Mouse (Mus musculus): ENCODE data around the gene Copa.

Copa gene

DNA sequence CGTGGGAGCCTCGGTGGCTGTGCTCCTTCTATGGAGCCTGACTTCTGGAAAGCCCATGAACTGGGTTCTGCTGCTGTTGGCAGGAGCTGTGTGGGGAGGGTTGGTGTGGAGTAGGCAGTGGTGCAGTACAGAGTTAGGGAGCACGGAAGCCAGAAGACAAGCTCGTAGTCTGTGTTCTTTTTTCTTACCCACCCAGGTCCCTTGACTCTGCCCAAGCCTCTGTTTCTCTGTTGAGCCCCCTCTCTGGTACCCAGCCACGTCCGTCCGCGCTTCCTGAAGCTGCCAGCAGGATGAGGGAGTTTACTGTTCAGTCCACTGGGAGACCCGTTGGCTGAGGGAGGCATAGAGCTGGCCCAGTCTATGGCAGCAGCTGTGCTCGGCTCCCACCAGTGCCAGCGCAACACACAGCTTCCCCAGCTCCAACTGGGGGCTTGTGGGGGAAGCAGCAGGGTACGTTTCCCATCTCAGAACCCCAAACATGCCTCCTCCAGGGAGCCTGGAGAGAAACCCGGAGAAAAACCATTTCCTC lies 17.7 kb upstream of the Copa start:
- H3K9me3 ChIP-seq (ENCODE audit: low read length): no peaks in the 10 kb centered on the region
- H3K4me3 ChIP-seq (replicated peaks; ENCODE audit: low read length): no peak overlapping the region
- peaks cover 52% of the 10 kb centered on the region for H3K4me1 ChIP-seq (replicated peaks; ENCODE audit: low read depth, low read length)
- TF ChIP-seq POU5F1 (IDR thresholded peaks at IDR 0.05; ENCODE audit: borderline replicate concordance, low read length): no peak
- no peak; the same call in 1 of the 2 replicates for TF ChIP-seq CTCF (conservative IDR thresholded peaks at IDR 0.05; ENCODE audit: low read length)
- TF ChIP-seq NANOG (IDR thresholded peaks at IDR 0.05; ENCODE audit: borderline replicate concordance, low read length): no peak
- peaks cover 55% of the 10 kb centered on the region for H3K36me3 ChIP-seq (ENCODE audit: insufficient read depth, low read length)
- H3K27me3 ChIP-seq (ENCODE audit: insufficient read depth, low read length): peaks cover 7% of the 10 kb centered on the region; the same call in 1 of the 2 replicates

DNA sequence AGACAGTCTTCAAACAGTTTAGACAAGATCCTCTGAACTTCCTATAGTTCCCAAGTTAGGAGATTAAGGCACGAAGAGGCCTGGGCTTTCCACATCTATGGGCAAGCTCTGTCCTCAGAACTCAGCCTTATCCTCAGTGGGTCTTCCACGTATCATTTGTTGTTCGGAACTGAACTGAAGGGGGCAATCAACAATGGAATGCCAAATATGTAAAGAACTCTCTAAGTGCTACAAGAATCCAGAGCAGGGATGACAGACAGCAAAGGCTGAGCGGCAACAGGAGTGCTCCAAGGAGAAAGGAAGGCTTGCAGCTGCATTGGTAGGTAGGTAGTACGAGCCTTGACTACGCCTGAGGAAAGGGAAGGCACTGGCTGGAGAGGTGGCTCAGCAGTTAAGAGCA lies 12.1 kb upstream of the Copa start:
- H3K4me1 ChIP-seq (replicated peaks; ENCODE audit: low read depth, low read length): peaks cover 29% of the 10 kb centered on the region

DNA sequence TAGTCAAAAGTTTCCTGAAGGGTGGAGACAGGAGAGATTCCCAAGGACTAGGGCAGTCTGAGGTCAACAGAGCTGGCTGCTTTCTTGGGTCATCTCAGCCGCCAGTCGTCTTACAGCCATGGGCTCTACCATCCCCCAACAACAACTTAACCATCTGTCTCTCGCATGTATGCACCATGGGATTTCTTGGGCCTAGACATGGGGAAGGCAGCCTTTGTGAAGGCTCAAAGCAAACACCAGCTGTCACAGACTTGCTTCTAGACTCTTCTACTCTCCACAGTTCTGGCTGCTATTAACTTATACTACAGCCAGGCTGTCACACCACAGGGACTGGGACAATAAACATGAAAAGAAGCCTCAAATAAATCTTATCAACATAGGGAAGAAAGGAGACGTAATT lies 10.8 kb upstream of the Copa start:
- Histone ChIP-seq H3K27me3 (ENCODE audit: insufficient read depth, low read length) (no peaks in the 10 kb centered on the region), H3K4me1 (replicated peaks; ENCODE audit: low read depth, low read length) (peaks cover 16% of the 10 kb centered on the region), H3K9me3 (ENCODE audit: low read length) (no peaks in the 10 kb centered on the region), H3K4me3 (replicated peaks; ENCODE audit: low read length) (no peak overlapping the region), H3K36me3 (ENCODE audit: insufficient read depth, low read length) (peaks cover 100% of the 10 kb centered on the region)
- TF ChIP-seq NANOG (IDR thresholded peaks at IDR 0.05; ENCODE audit: borderline replicate concordance, low read length) (no peak), CTCF (conservative IDR thresholded peaks at IDR 0.05; ENCODE audit: low read length) (no peak), POU5F1 (IDR thresholded peaks at IDR 0.05; ENCODE audit: borderline replicate concordance, low read length) (no peak)

More for the DNA sequence above, 12.1 kb upstream of the Copa start:
- H3K36me3 ChIP-seq (ENCODE audit: insufficient read depth, low read length): peaks cover 98% of the 10 kb centered on the region
- no peak overlapping the region for H3K4me3 ChIP-seq (replicated peaks; ENCODE audit: low read length)
- no peak for TF ChIP-seq POU5F1 (IDR thresholded peaks at IDR 0.05; ENCODE audit: borderline replicate concordance, low read length)
- peak; percentile 52 for TF ChIP-seq NANOG (IDR thresholded peaks at IDR 0.05; ENCODE audit: borderline replicate concordance, low read length)
- no peak for TF ChIP-seq CTCF (conservative IDR thresholded peaks at IDR 0.05; ENCODE audit: low read length)
- H3K9me3 ChIP-seq (ENCODE audit: low read length): no peaks in the 10 kb centered on the region
- no peaks in the 10 kb centered on the region for H3K27me3 ChIP-seq (ENCODE audit: insufficient read depth, low read length)

DNA sequence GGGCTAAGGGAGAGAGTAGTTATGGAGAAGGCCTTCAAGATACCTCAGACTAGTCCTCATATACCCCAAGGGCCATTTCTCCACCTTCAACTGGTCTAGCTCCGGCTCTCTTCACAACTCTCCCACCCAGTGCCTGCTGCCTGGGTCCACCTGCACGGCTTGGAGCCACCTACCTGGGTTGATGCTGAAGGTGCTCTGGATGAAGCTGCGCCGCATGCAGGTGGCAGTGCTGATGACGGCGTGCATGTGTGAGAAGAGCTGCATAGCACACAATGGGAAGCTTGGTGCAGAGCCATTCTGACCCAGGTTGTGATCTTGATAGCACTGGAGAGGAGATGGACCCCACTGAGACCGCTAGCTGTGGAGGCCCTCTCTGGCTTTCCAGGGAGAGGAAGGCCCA lies 9.7 kb upstream of the Copa start:
- Histone ChIP-seq H3K9me3 (ENCODE audit: low read length) (no peaks in the 10 kb centered on the region), H3K36me3 (ENCODE audit: insufficient read depth, low read length) (peaks cover 90% of the 10 kb centered on the region), H3K4me1 (replicated peaks; ENCODE audit: low read depth, low read length) (peaks cover 15% of the 10 kb centered on the region; the same call in 1 of the 2 replicates), H3K4me3 (replicated peaks; ENCODE audit: low read length) (no peak overlapping the region), H3K27me3 (ENCODE audit: insufficient read depth, low read length) (no peaks in the 10 kb centered on the region)
- TF ChIP-seq CTCF (conservative IDR thresholded peaks at IDR 0.05; ENCODE audit: low read length) (no peak), POU5F1 (IDR thresholded peaks at IDR 0.05; ENCODE audit: borderline replicate concordance, low read length) (no peak), NANOG (IDR thresholded peaks at IDR 0.05; ENCODE audit: borderline replicate concordance, low read length) (no peak)

DNA sequence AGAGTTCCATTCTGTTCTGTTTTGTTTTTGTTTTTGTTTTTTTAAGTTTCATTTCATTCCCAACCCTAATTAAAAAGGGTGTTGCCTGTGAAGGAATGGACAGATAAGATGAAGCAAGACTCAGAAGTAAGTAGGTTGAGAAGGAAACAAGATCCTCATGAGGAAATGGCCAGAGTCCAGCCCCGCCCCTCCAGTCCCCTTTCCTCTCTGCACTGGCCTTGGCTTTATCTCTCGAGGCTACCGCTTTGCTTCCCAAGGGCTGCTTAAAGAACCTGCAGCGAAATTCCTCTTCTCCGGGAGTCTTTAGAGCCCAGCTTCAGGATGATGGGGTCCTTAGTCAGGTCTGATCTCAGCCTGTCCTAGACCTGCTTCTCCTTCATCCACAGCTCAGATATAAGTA lies 4.3 kb upstream of the Copa start:
- Histone ChIP-seq H3K36me3 (ENCODE audit: insufficient read depth, low read length) (peaks cover 65% of the 10 kb centered on the region), H3K27me3 (ENCODE audit: insufficient read depth, low read length) (no peaks in the 10 kb centered on the region), H3K9me3 (ENCODE audit: low read length) (no peaks in the 10 kb centered on the region), H3K4me1 (replicated peaks; ENCODE audit: low read depth, low read length) (peaks cover 4% of the 10 kb centered on the region), H3K4me3 (replicated peaks; ENCODE audit: low read length) (no peak overlapping the region)
- TF ChIP-seq POU5F1 (IDR thresholded peaks at IDR 0.05; ENCODE audit: borderline replicate concordance, low read length) (no peak), CTCF (conservative IDR thresholded peaks at IDR 0.05; ENCODE audit: low read length) (no peak), NANOG (IDR thresholded peaks at IDR 0.05; ENCODE audit: borderline replicate concordance, low read length) (no peak)

DNA sequence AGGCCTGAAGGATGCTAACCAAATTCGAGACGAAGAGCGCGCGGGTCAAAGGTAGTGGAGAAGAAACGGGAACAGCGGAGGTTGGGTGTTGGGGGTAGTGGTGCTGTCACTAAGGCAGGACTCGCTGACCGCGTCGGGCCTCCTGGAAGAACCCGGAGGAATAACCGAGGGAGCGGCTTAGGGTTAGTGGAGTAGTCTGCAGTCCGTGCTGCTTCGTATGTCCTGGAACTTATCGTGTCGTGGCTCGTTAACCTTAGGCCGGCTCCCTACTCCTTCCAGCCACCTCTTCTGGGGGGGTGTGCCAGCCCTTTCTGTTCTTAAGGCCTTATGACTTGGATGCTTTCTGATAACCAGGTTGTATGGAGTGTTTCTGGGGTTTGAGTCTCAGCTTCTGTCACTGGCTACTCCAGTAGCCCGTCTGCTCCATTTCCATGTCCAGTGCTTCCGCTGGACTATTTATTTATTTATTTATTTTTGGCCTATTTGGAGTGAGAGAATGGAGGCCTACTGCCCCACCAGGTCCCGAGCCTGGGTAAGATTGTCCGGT lies 643 bp downstream of the Copa start:
- Histone ChIP-seq H3K27me3 (ENCODE audit: insufficient read depth, low read length) (no peaks in the 10 kb centered on the region), H3K4me1 (replicated peaks; ENCODE audit: low read depth, low read length) (peaks cover 10% of the 10 kb centered on the region), H3K36me3 (ENCODE audit: insufficient read depth, low read length) (peaks cover 29% of the 10 kb centered on the region)

DNA sequence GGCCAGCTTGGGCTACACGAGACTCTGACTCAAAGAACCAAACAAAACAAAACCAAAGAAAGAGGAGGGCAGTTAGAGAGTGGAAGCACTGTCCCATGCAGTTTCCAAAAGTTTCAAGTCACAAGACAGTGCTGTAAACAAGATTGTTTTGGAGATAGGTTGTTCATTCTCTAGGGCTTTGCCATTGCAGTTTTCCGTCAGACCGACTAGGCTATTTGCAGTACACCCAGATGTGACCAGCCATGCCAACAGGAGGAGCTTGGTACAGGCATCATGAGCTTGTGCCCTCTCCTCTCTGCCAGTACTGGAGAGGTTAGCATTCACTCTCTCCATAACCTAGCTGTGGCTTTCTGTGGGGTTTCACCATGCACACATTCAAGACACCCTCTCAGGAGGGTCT lies 11.2 kb downstream of the Copa start:
- TF ChIP-seq NANOG (IDR thresholded peaks at IDR 0.05; ENCODE audit: borderline replicate concordance, low read length) (no peak), CTCF (conservative IDR thresholded peaks at IDR 0.05; ENCODE audit: low read length) (no peak), POU5F1 (IDR thresholded peaks at IDR 0.05; ENCODE audit: borderline replicate concordance, low read length) (no peak)
- no peaks in the 10 kb centered on the region for H3K9me3 ChIP-seq (ENCODE audit: low read length)
- peaks cover 3% of the 10 kb centered on the region; the same call in 1 of the 2 replicates for H3K4me1 ChIP-seq (replicated peaks; ENCODE audit: low read depth, low read length)
- peaks cover 78% of the 10 kb centered on the region for H3K36me3 ChIP-seq (ENCODE audit: insufficient read depth, low read length)
- no peak overlapping the region for H3K4me3 ChIP-seq (replicated peaks; ENCODE audit: low read length)
- H3K27me3 ChIP-seq (ENCODE audit: insufficient read depth, low read length): no peaks in the 10 kb centered on the region

More for the DNA sequence above, 643 bp downstream of the Copa start:
- TF ChIP-seq POU5F1 (IDR thresholded peaks at IDR 0.05; ENCODE audit: borderline replicate concordance, low read length): no peak
- Histone ChIP-seq H3K4me3 (replicated peaks; ENCODE audit: low read length) (peak overlapping the region; percentile 91), H3K9me3 (ENCODE audit: low read length) (no peaks in the 10 kb centered on the region)

DNA sequence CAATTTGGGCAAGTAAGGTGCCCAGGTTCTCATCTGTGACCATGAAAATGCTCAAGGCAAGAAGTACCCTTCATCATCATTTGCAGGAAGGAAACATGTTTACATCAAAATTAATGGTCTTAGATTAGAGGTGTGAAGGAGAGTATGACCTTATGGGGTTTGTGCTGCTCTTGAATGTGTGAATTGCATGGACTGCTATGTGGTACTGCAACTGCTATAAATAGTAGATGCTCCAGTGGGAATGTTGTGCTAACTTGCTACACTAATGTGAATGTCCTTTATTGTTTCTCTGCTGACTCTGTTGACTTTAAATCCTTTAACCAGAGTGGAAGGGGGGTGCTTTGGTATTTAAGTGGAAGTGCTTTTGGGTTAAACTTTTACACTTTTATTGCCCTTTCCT lies 12.0 kb downstream of the Copa start:
- TF ChIP-seq POU5F1 (IDR thresholded peaks at IDR 0.05; ENCODE audit: borderline replicate concordance, low read length) (no peak), CTCF (conservative IDR thresholded peaks at IDR 0.05; ENCODE audit: low read length) (no peak)

DNA sequence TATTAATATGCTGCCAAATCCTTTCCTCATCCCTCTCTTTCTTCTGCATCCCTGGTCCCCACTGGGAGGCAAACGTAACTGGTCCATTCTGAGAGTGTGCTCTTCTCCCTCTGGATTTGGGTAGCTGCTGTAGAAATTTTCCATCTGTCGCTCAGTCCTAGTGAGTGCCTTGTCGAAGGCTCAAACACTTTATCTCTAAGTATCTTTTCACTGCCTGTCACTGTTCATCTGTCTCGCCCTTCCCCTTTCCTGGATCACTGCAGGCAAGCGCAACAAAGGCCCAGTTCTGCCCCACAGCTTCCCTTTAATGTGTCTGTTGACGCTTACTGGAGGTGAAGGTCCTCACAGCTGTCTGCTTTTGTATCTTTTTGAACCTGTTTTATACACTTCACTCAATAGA lies 12.9 kb downstream of the Copa start:
- Histone ChIP-seq H3K36me3 (ENCODE audit: insufficient read depth, low read length) (peaks cover 74% of the 10 kb centered on the region), H3K27me3 (ENCODE audit: insufficient read depth, low read length) (no peaks in the 10 kb centered on the region), H3K4me1 (replicated peaks; ENCODE audit: low read depth, low read length) (peaks cover 3% of the 10 kb centered on the region; the same call in 1 of the 2 replicates), H3K9me3 (ENCODE audit: low read length) (no peaks in the 10 kb centered on the region), H3K4me3 (replicated peaks; ENCODE audit: low read length) (no peak overlapping the region)
- no peak for TF ChIP-seq NANOG (IDR thresholded peaks at IDR 0.05; ENCODE audit: borderline replicate concordance, low read length)
- no peak for TF ChIP-seq CTCF (conservative IDR thresholded peaks at IDR 0.05; ENCODE audit: low read length)
- no peak for TF ChIP-seq POU5F1 (IDR thresholded peaks at IDR 0.05; ENCODE audit: borderline replicate concordance, low read length)

More for the DNA sequence above, 12.0 kb downstream of the Copa start:
- H3K4me3 ChIP-seq (replicated peaks; ENCODE audit: low read length): no peak overlapping the region
- H3K36me3 ChIP-seq (ENCODE audit: insufficient read depth, low read length): peaks cover 76% of the 10 kb centered on the region
- peaks cover 3% of the 10 kb centered on the region; the same call in 1 of the 2 replicates for H3K4me1 ChIP-seq (replicated peaks; ENCODE audit: low read depth, low read length)
- no peaks in the 10 kb centered on the region for H3K27me3 ChIP-seq (ENCODE audit: insufficient read depth, low read length)
- H3K9me3 ChIP-seq (ENCODE audit: low read length): no peaks in the 10 kb centered on the region

Data from E14TG2a.4 (cell line).